Mouse (Mus musculus) hindbrain, embryonic 16.5 days (tissue): ENCODE data around the gene Msrb1. TPM values are rescaled to one million over a fixed set of nuclear protein-coding genes. Genes with fewer than 3 reads are reported as not detected.

Experiments used
- ATAC-seq: fragments of 200-750 bp; cut with Nextera tagmentation; 2 replicates; pipeline ENCODE4 v1.8.0; 2017; ENCODE audit warnings: moderate TSS enrichment, moderate library complexity
- H3K27ac ChIP-seq: fragments of 300-500 bp; sonication (generic); 2 replicates; pipeline ENCODE4 v1.5.1; 2014; ENCODE audit warnings: low read depth, mild to moderate bottlenecking, control low read depth, low read length, moderate library complexity
- H3K27me3 ChIP-seq: fragments of 300-500 bp; sonication (generic); replicated peaks from 2 replicates; pipeline ENCODE4 v1.6.1; 2014; ENCODE audit warnings: low read length; ENCODE audit not compliant: control insufficient read depth, insufficient read depth
- H3K36me3 ChIP-seq: fragments of 300-500 bp; sonication (generic); 2 replicates; pipeline ENCODE4 v1.6.1; 2014; ENCODE audit warnings: mild to moderate bottlenecking, low read length, moderate library complexity, mixed read lengths; ENCODE audit not compliant: control insufficient read depth, insufficient read depth
- H3K4me1 ChIP-seq: fragments of 300-500 bp; sonication (generic); 2 replicates; pipeline ENCODE4 v1.6.1; 2014; ENCODE audit warnings: low read depth, low read length; ENCODE audit not compliant: control insufficient read depth, insufficient read depth
- H3K4me2 ChIP-seq: fragments of 300-500 bp; sonication (generic); 2 replicates; pipeline ENCODE4 v1.6.1; 2014; ENCODE audit warnings: mild to moderate bottlenecking, low read length, control low read depth, moderate library complexity
- H3K4me3 ChIP-seq: fragments of 300-500 bp; sonication (generic); 2 replicates; pipeline ENCODE4 v1.5.1; 2014; ENCODE audit warnings: mild to moderate bottlenecking, low read length, control low read depth, moderate library complexity
- H3K9ac ChIP-seq: fragments of 300-500 bp; sonication (generic); 2 replicates; pipeline ENCODE4 v1.6.1; 2014; ENCODE audit warnings: low read depth, mild to moderate bottlenecking, control low read depth, low read length, moderate library complexity
- H3K9me3 ChIP-seq: fragments of 300-500 bp; sonication (generic); 2 replicates; pipeline ENCODE4 v1.6.1; 2014; ENCODE audit warnings: mild to moderate bottlenecking, low read length, moderate library complexity; ENCODE audit not compliant: control insufficient read depth
- WGBS: fragments of 180-500 bp; shearing (Covaris S2); extraction: QIAGEN DNeasy Blood & Tissue Kit; methylation state at CpG from one replicate; pipeline ENCODE4 v1.1.7; 2014; 5-methylcytosine and 5-hydroxymethylcytosine counted together
- polyA plus RNA-seq: library from polyadenylated mRNA; unstranded; fragments of >200 nt; fragmentation: Nextera tagmentation; extraction: Ambion mirVana; gene quantifications from 2 replicates; pipeline ENCODE4 v1.2.1, GENCODE M21; 2015

The Msrb1 gene
- polyA plus RNA-seq, 1 experiment from 2014 or later: 17.5 TPM

GRCm38 (mm10) chr17:24735446-24735845 is 996 bp upstream of the Msrb1 start:
- H3K27ac ChIP-seq: no peak overlapping the region; the same call in 1 of the 2 replicates
- no peak overlapping the region for H3K9ac ChIP-seq
- H3K4me2 ChIP-seq: peak overlapping the region; percentile 94
- WGBS: 86% methylated on average over 7 of the region's 7 CpGs
- peaks cover 15% of the 10 kb centered on the region for H3K4me1 ChIP-seq
- H3K4me3 ChIP-seq: no peak overlapping the region
- no peaks in the 10 kb centered on the region for H3K36me3 ChIP-seq
- H3K9me3 ChIP-seq: no peaks in the 10 kb centered on the region
- H3K27me3 ChIP-seq: peaks cover 2% of the 10 kb centered on the region; the same call in 1 of the 2 replicates
- ATAC-seq: no peak

- Histone ChIP-seq H3K4me2 (peak overlapping the region; percentile 94), H3K27ac (no peak overlapping the region), H3K36me3 (no peaks in the 10 kb centered on the region), H3K4me1 (peaks cover 15% of the 10 kb centered on the region), H3K4me3 (peak overlapping the region; percentile 55), H3K9ac (peak overlapping the region; percentile 71), H3K27me3 (peaks cover 2% of the 10 kb centered on the region; the same call in 1 of the 2 replicates), H3K9me3 (no peaks in the 10 kb centered on the region)
- no peak for ATAC-seq
- WGBS: 24% methylated on average over 8 of the region's 8 CpGs
These were observed 831 bp downstream of the Msrb1 start for GRCm38 (mm10) chr17:24737135-24737810.

- Histone ChIP-seq H3K4me1 (peaks cover 15% of the 10 kb centered on the region), H3K9ac (no peak overlapping the region), H3K9me3 (no peaks in the 10 kb centered on the region), H3K4me2 (no peak overlapping the region), H3K27ac (no peak overlapping the region), H3K4me3 (no peak overlapping the region), H3K27me3 (peaks cover 2% of the 10 kb centered on the region; the same call in 1 of the 2 replicates), H3K36me3 (no peaks in the 10 kb centered on the region)
- 85% methylated on average over 4 of the region's 4 CpGs for WGBS
- no peak for ATAC-seq
These were observed 1.8 kb downstream of the Msrb1 start for GRCm38 (mm10) chr17:24738238-24738637.

GRCm38 (mm10) chr17:24739926-24740325 is 3.5 kb downstream of the Msrb1 start:
- no peaks in the 10 kb centered on the region for H3K36me3 ChIP-seq
- ATAC-seq: no peak
- no peaks in the 10 kb centered on the region for H3K27me3 ChIP-seq

GRCm38 (mm10) chr17:24742307-24742706 is 5.9 kb downstream of the Msrb1 start:
- peaks cover 2% of the 10 kb centered on the region; the same call in 1 of the 2 replicates for H3K27me3 ChIP-seq
- WGBS: 78% methylated on average over 8 of the region's 8 CpGs
- peaks cover 4% of the 10 kb centered on the region for H3K4me1 ChIP-seq
- H3K4me2 ChIP-seq: no peak overlapping the region
- H3K27ac ChIP-seq: no peak overlapping the region
- ATAC-seq: no peak
- H3K9me3 ChIP-seq: no peaks in the 10 kb centered on the region
- no peaks in the 10 kb centered on the region for H3K36me3 ChIP-seq
- no peak overlapping the region for H3K9ac ChIP-seq
- H3K4me3 ChIP-seq: no peak overlapping the region

More at GRCm38 (mm10) chr17:24739926-24740325, 3.5 kb downstream of the Msrb1 start:
- no peaks in the 10 kb centered on the region for H3K9me3 ChIP-seq
- no peak overlapping the region for H3K27ac ChIP-seq
- no peak overlapping the region for H3K9ac ChIP-seq
- peaks cover 15% of the 10 kb centered on the region for H3K4me1 ChIP-seq
- H3K4me2 ChIP-seq: no peak overlapping the region
- no peak overlapping the region for H3K4me3 ChIP-seq
- 87% methylated on average over 8 of the region's 8 CpGs for WGBS

- WGBS: 76% methylated on average over 5 of the region's 5 CpGs
- peaks cover 3% of the 10 kb centered on the region for H3K27me3 ChIP-seq
These were observed 7.5 kb downstream of the Msrb1 start for GRCm38 (mm10) chr17:24743896-24744295.

GRCm38 (mm10) chr17:24744381-24744780 is 7.9 kb downstream of the Msrb1 start:
- Histone ChIP-seq H3K4me2 (no peak overlapping the region), H3K4me1 (no peaks in the 10 kb centered on the region), H3K4me3 (no peak overlapping the region), H3K9ac (no peak overlapping the region), H3K9me3 (no peaks in the 10 kb centered on the region), H3K27me3 (peaks cover 7% of the 10 kb centered on the region), H3K27ac (no peak overlapping the region), H3K36me3 (no peaks in the 10 kb centered on the region)
- ATAC-seq: no peak
- 80% methylated on average over 3 of the region's 3 CpGs for WGBS

More at GRCm38 (mm10) chr17:24743896-24744295, 7.5 kb downstream of the Msrb1 start:
- Histone ChIP-seq H3K9ac (no peak overlapping the region), H3K4me2 (no peak overlapping the region), H3K4me3 (no peak overlapping the region), H3K27ac (no peak overlapping the region), H3K9me3 (no peaks in the 10 kb centered on the region), H3K36me3 (no peaks in the 10 kb centered on the region), H3K4me1 (no peaks in the 10 kb centered on the region)
- ATAC-seq: no peak

- Histone ChIP-seq H3K27me3 (peaks cover 19% of the 10 kb centered on the region), H3K4me2 (no peak overlapping the region), H3K27ac (no peak overlapping the region), H3K36me3 (no peaks in the 10 kb centered on the region), H3K4me3 (no peak overlapping the region), H3K9ac (peak overlapping the region; percentile 18; the same call in 1 of the 2 replicates), H3K9me3 (no peaks in the 10 kb centered on the region), H3K4me1 (no peaks in the 10 kb centered on the region)
- WGBS: 22% methylated on average over 7 of the region's 7 CpGs
- ATAC-seq: peak; percentile 89
These were observed 9.4 kb downstream of the Msrb1 start for GRCm38 (mm10) chr17:24745526-24746497.

- no peaks in the 10 kb centered on the region for H3K4me1 ChIP-seq
- ATAC-seq: no peak
- H3K9ac ChIP-seq: no peak overlapping the region
- H3K4me3 ChIP-seq: no peak overlapping the region
- H3K27ac ChIP-seq: no peak overlapping the region
- H3K4me2 ChIP-seq: no peak overlapping the region
- peaks cover 29% of the 10 kb centered on the region for H3K27me3 ChIP-seq
- 45% methylated on average over 4 of the region's 4 CpGs for WGBS
- H3K9me3 ChIP-seq: no peaks in the 10 kb centered on the region
- no peaks in the 10 kb centered on the region for H3K36me3 ChIP-seq
These were observed 10.5 kb downstream of the Msrb1 start for GRCm38 (mm10) chr17:24746986-24747385.
